Mouse (Mus musculus) gastrocnemius, adult 2 months (tissue): Measurements from ENCODE around the gene Rbp1. TPM values are rescaled to one million over a fixed set of nuclear protein-coding genes. Genes with fewer than 3 reads are reported as not detected.

Experiments used
- DNase-seq: peaks from one replicate; pipeline ENCODE4 v3.0.0; 2022
- H3K27ac ChIP-seq: fragments of 200-600 bp; 2 replicates; pipeline ENCODE4 v1.8.1; 2022; ENCODE audit warnings: mild to moderate bottlenecking
- H3K4me3 ChIP-seq: fragments of 200-600 bp; 2 replicates; pipeline ENCODE4 v1.8.1; 2022; ENCODE audit warnings: mild to moderate bottlenecking, moderate library complexity
- CTCF ChIP-seq: fragments of 200-600 bp; IDR thresholded peaks from 2 replicates; pipeline ENCODE4 v1.8.1; 2022; ENCODE audit warnings: antibody characterized with exemption, mild to moderate bottlenecking, moderate library complexity
- intact Hi-C: fragments of 180-260 bp; cut with DNase I; formaldehyde crosslinking; loops from one replicate; pipeline ENCODE4 v1.15.1; 2025
- total RNA-seq, 2 experiments: library from RNA; stranded (reverse); gene quantifications; 2 replicates each; pipeline ENCODE4 v1.2.3; 2021

Rbp1 gene
- total RNA-seq, 2 experiments from 2014 or later: 1.3 to 2.7 TPM

DNA sequence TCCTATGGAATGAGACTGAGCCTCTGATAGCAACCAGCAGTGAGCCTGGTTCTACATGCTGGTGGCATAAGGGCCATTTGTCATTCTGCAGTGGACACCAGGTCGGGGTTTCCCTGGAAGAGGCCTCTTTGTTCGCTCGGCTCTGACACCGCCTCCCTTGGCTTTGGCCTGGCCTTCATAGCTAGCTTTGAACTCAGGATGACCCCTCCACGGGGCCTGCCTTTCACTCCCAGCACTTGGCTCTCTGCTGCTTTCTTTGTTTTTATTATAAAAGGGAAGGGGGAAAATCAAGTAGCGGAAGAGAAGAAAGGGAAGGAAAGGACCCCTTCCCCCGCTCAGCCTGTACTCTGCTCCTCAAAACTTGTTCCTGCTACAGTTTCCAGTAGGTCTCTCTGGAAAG lies 7.0 kb downstream of the Rbp1 start:
- Histone ChIP-seq H3K27ac (peak overlapping the region; percentile 56), H3K4me3 (no peak overlapping the region)
- DNase-seq: peak; percentile 44
- TF ChIP-seq CTCF: no peak
- intact Hi-C loops: no loop called here

DNA sequence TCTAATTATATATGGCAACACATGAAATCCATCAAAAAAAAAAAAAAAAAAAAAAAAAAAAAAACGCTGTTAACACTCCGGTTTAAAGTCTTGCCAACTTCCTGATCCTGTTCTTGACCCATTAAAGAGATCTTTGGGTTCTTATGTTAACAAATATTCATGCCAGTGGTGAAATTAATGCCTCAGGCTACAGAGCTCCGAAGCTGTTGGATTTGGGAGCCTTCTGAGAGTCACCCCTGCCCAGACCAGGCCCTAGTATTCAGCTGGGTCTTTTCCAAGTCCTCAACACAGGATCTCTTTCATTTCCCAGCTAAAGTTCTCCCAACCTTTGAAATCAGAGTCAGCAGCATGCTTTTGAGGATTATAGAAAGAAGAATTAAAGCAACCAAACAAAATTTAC lies 7.8 kb downstream of the Rbp1 start:
- Histone ChIP-seq H3K4me3 (no peak overlapping the region), H3K27ac (peak overlapping the region; percentile 56)
- no peak for DNase-seq
- intact Hi-C loops: no loop called here
- no peak for TF ChIP-seq CTCF

DNA sequence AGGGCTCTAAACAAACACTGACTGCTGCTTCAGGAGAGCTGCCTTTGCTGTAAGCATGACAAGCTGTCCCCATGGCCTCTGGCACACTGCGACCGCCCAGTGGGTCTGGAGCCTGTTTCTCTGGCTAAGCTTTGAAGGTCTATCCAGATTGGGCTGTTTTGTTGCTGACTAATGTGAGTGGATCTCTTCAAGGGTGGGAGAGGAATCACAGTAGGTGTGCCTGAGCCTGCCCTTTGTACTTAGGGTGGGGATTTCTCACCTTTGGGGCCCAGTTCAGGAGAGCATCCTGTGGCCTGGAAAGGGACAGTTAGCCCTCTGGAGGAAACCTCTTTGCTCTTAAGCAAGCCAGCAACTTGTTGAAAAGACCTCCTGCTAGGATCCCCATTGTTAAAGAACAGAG lies 10.3 kb downstream of the Rbp1 start:
- TF ChIP-seq CTCF: no peak
- DNase-seq: no peak
- no peak overlapping the region for H3K4me3 ChIP-seq
- H3K27ac ChIP-seq: no peak overlapping the region
- intact Hi-C loops: no loop called here

DNA sequence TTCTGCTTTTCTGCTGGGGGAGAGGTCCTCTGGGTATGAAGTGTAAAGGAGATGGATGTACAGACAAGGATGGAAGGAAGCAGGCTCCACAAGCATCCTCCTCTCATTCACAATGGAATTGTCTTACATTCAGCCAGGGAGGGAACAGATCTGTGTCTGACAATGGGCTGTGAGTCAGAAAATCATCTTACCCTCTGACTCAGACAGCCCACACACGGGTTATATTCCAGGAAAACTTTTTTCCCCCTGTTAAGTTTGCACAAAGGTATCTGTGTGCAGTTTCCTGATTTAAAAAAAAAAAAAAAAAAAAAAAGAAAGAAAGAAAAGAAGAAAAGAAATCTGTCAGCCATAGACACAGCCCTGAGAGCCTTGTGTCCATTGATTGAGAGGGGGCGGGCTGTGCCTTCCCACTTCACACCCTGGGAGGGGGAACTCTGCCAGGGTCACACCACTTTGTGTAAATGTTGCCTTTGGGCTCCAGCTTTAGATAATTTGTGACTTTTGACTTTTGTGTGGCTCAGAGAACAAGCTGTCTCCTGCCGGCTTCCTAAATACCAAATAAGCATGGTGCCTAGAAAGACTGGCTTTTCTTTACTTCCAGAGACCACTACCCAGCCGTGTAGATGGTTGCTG lies 11.3 kb downstream of the Rbp1 start:
- no peak overlapping the region for H3K4me3 ChIP-seq
- no peak for DNase-seq
- no peak for TF ChIP-seq CTCF
- no peak overlapping the region for H3K27ac ChIP-seq
- intact Hi-C loops: no loop called here

DNA sequence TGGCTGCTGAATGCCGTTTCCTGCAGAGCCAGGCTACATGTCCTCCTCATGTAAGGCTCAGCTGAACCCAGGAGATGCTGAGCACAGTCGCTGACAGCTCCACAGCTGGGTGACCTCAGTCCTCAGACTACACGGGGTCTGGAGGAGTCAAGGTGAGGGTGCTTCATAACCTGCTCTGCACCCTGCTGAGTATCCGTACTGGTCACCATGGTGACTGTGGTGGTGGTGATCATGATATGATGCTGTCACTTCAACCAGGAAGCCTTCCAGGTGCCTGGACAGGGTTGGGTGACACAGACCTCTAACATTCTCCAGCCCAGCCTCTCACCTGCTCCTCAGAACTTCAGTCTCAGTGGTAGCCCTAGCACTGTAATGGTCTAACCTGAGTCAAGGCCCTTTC lies 15.1 kb downstream of the Rbp1 start:
- DNase-seq: no peak
- TF ChIP-seq CTCF: no peak
- Histone ChIP-seq H3K4me3 (no peak overlapping the region), H3K27ac (no peak overlapping the region)
- intact Hi-C loops: no loop called here

DNA sequence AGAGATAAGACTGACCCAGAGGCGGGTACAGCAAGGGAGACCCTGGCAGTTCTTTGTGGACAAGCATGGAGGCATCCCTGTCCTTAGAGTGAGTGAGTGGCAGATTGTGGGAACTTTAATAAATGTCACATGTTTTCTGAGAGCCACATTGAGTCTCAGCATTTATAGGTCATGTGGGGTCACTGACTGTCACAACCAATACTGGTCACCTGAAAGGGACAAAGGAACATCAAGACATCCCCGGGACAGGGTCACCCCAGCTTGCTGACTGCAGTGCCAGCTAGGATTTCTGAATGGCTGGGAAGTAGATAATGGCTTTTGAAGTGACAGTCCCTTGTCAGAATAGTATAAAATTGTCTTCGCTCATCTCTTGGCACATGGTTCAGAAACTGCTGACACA lies 16.3 kb downstream of the Rbp1 start:
- DNase-seq: no peak
- H3K4me3 ChIP-seq: no peak overlapping the region
- TF ChIP-seq CTCF: no peak
- H3K27ac ChIP-seq: no peak overlapping the region
- intact Hi-C loops: no loop called here

DNA sequence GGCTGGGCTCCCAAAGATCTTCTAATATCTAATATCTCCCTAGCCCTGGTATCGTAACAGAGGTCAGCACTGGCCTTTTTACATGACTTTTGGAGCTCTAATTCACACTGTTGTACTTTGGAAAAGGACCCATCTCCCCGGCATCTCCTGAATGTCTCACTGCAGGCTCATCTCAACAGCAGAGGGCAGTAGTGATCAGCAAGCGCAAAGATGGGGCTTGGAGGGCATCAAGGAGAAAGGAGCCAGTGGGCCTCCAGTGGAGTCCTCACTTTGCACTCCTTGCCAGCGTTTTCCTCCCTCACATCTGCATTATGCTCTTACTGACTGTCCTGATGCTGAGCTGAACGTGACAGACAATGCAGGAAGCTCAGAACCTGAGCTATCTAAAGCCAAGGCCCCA lies 19.9 kb downstream of the Rbp1 start:
- peak; percentile 65 for TF ChIP-seq CTCF
- DNase-seq: no peak
- intact Hi-C loops: loop anchor here (1.0 kb wide), 1 partner anchor 96 kb away; no protein-coding TSS in a partner anchor
- Histone ChIP-seq H3K27ac (no peak overlapping the region), H3K4me3 (no peak overlapping the region)

DNA sequence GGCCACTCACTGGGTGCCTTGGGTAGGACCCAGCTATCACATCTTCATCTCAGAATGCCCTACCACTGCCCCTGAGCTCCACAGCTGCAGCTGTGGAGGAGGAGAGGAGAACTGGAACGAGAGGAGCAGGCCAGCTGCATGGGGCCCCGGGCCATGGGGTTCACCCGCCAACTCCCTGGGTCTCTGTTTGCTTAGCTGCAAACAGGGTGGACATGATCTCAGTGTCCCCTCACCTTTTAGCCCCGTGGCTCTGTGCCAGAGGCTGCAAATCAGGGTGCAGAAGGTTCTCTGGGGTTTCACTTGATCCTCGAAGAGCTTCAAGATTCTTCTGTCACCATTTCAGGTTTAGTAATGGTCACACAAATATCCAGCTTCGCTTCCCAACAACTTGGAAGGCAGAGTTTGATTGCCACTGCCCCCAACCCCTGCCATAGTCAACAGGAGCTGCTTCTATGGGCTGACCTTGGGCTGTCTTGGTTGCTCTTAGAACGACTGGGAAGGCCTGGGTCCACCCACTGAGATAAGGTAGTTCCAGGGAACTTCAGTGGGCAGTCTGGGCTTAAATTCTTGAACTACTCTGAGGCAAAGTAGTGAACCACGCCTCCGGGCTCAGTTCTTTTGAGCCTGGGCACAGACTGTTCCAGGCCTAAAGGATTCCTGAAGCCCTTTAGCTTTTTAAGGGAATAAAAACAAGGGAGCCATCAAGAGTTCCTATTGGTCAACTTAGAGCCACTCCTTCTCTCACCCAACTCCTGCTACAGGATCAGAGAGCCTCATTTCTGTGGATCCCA lies 22.8 kb downstream of the Rbp1 start:
- DNase-seq: no peak
- no peak for TF ChIP-seq CTCF
- Histone ChIP-seq H3K27ac (no peak overlapping the region), H3K4me3 (no peak overlapping the region)
- intact Hi-C loops: no loop called here

DNA sequence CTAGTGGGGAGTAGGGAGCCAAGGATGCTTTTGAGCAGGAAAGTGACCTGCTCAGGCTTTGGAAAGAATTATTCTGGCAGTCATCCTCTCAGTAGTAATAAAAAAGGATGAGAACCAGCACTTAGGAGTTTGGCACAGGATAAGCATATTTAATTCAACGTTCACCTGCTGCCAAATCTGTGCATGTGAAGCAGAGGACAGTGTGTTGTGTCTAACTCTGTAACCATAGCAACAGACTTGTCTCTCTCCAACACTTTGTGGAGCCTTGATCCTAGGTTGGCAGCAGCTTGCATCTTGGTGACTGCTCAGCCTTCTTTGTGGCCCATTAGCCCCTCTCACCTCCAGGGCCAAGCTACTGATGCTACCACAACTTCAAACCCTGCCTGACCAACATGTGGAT lies 28.2 kb downstream of the Rbp1 start:
- Histone ChIP-seq H3K27ac (no peak overlapping the region), H3K4me3 (no peak overlapping the region)
- no peak for TF ChIP-seq CTCF
- intact Hi-C loops: no loop called here
- no peak for DNase-seq

DNA sequence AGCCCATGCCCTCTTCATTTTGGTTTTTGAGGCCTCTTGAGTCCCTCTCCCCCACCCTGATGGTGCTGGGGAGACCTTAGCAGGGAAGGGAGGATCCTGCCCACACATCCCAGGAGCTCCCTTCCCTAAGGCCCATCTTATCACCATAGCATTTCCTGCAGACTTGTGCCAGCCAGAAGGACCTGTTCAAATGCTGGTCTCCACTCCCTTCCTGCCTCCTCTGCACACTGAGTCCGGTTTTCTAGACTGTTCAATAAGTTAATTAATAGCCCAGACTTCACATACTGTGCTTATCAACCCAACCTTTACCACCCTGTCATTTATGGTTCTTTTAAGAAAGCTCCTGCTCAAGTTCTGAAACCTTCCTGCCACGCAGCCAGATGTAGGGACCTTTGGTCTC lies 43.9 kb downstream of the Rbp1 start:
- no peak for DNase-seq
- intact Hi-C loops: no loop called here
- H3K4me3 ChIP-seq: no peak overlapping the region
- H3K27ac ChIP-seq: no peak overlapping the region
- TF ChIP-seq CTCF: no peak

DNA sequence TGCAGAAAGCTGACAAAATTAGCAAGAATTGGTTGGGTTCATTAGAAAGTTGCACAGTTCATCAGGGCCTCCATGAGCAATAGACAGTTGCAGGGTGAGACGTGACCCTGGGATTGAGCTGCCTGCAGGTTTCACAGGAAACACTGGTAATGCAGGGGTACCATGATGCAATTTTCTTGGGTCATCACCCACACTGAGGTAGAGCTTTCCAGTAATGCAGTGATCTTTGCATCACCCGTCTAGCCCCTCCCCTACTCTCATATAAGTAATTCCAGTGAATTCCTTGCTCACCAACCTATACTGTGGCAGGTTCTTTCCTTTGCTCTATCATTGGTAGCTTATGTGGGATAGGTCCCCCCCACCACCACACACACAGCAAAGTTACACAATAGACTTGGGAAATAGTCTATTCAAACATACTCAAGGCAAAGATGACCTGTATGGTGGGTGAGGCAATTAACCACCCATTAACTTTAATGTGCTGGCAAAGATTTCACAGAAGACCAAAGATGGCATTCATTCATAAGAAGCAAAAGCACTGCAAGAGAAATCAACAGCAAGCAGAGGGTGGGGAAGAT lies 57.5 kb downstream of the Rbp1 start:
- Histone ChIP-seq H3K4me3 (no peak overlapping the region), H3K27ac (no peak overlapping the region)
- intact Hi-C loops: no loop called here
- no peak for DNase-seq
- TF ChIP-seq CTCF: no peak

DNA sequence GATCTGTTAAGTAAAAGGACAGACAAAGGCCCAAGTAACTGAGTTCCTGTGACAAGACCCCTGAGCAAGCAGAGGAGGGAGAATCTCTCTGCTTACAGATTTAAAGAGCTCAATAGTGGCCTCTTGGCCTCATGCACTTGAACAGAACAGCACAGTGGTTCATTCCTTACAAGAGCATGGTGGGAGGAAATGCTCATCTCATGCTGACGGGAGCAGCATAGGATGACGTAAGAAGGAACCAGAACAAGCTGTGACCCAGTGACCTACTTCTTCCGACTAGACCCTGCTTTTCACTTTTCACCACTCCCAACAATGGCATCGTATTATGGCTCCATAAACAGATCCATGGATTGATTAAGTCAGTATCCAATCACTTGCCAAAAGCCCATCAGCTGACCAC lies 59.5 kb downstream of the Rbp1 start:
- no peak overlapping the region for H3K27ac ChIP-seq
- no peak overlapping the region for H3K4me3 ChIP-seq
- DNase-seq: no peak
- intact Hi-C loops: no loop called here
- no peak for TF ChIP-seq CTCF

DNA sequence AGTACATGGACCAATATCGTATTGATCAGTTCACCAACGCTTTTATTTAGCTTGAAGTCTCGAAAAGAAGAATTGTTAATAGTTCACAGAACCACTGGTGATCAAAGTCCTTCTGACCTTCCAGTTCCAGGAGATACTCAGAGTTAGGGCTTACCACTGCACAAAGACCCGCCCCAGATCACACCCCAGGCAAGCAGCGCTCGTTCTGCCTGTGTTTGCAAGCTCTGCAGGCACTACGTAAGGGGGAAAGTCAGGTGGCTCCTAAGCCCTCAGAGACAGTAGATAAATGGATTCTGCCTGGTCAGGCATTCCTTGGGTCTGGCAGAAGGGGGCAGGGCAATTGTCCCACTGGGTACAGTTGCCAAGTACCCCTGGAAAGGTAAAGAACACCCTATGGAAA lies 62.3 kb downstream of the Rbp1 start:
- no peak for DNase-seq
- intact Hi-C loops: no loop called here
- H3K4me3 ChIP-seq: no peak overlapping the region
- H3K27ac ChIP-seq: no peak overlapping the region
- no peak for TF ChIP-seq CTCF

DNA sequence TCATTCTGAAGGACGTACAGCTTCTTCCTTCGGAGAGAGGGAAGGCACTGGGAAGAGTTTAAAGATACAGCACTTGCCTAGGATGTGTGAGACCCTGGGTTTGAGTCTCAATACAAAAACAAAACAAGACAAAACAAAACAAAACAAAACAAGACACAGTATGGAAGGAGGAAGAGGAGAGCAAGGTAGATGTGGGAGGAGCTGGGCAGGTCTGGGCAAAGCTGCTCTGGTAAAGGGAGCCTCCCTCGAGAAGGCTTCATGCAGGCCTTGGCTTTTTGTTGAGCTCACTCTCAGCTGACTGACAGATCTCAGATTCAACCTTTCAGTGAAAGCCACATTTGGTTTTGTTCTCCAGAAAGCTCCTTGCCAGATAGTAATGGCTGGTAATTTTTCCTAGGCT lies 63.1 kb downstream of the Rbp1 start, which contains the start of gene Rbp2:
TSS of gene Rbp2 (plus strand) at position 301 of the 400 bp plus-strand sequence.
- Histone ChIP-seq H3K4me3 (no peak within 1 kb of the TSS), H3K27ac (no peak within 1 kb of the TSS)
- TF ChIP-seq CTCF: no peak
- intact Hi-C loops: no loop called here
- no peak for DNase-seq
